Mouse (Mus musculus): ENCODE measurements around the gene Stk36. TPM values are rescaled to one million over a fixed set of nuclear protein-coding genes. Genes with fewer than 3 reads are reported as not detected.

Gene Stk36
- polyA plus RNA-seq (2017; shearing (Covaris generic)): 0.18 TPM

DNA sequence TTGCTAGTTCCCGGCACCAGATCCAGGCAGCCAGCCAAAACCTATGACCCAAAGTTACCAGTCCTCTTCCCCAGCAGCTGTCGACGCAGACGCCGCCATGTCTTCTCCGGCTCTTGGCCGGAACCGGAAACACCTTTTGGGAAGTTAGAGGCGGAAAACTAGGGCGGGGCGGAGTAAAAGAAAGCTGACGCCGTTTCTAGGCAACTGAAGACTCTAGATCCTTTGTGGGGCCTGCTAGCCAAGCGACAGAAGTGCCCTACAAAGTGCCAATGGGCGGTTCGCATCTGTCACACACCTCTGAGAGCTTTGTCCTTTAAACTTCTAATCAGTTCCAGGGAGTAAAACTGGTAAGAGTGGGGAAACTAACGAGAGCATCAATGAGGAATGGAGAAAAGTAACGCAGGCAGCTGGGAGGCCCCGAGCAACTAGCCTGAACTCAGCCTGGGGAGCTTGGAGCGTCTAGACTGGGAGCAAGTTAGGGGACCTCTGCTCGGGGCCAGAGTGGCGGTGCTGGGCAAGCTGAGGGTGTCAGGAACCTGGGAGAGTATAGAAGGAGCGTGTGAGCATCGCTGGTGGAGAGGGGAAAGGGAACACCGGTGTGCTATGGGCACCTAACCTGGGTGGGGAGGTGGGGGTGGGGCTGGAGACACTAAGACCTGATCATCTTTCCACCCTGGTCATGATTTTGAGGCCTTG, at the start of gene Stk36, which contains the start of gene Rnf25:
TSS of gene Stk36 (plus strand) at position 179 of the 696 bp plus-strand sequence.
TSS of gene Rnf25 (minus strand) at position 131 of the 696 bp plus-strand sequence.

GRCm38 (mm10) chr1:74587773-74588445, 13.3 kb upstream of the Stk36 start, which contains the start of the genes Zfp142 and Bcs1l:
TSS of gene Zfp142 (minus strand) at chr1:74588246.
TSS of gene Bcs1l (plus strand) at chr1:74588289.

GRCm38 (mm10) chr1:74661448-74662195, 60.4 kb downstream of the Stk36 start, which contains the start of gene Ttll4:
TSS of gene Ttll4 (plus strand) at chr1:74661745.

Other genes starting within 250 kb of the Stk36 start
- not detected for gene Catip, start 239.3 kb upstream of the Stk36 start, polyA plus RNA-seq (2017; shearing (Covaris generic))
- 5.1 TPM for gene Slc11a1, start 226.2 kb upstream of the Stk36 start, polyA plus RNA-seq (2017; shearing (Covaris generic))
- 6.2 TPM for gene Ctdsp1, start 209.9 kb upstream of the Stk36 start, polyA plus RNA-seq (2017; shearing (Covaris generic))
- gene Vil1, start 192.1 kb upstream of the Stk36 start, polyA plus RNA-seq (2017; shearing (Covaris generic)): 0.22 TPM
- gene Cnot9, start 95.4 kb upstream of the Stk36 start, polyA plus RNA-seq (2017; shearing (Covaris generic)): 38.5 TPM
- 0.98 TPM for gene Plcd4, start 58.6 kb upstream of the Stk36 start, polyA plus RNA-seq (2017; shearing (Covaris generic))
- gene Usp37, start 57.2 kb upstream of the Stk36 start, polyA plus RNA-seq (2017; shearing (Covaris generic)): 22.0 TPM
- gene Zfp142, start 13.2 kb upstream of the Stk36 start, polyA plus RNA-seq (2017; shearing (Covaris generic)): 17.5 TPM
- gene Bcs1l, start 13.2 kb upstream of the Stk36 start, polyA plus RNA-seq (2017; shearing (Covaris generic)): 14.3 TPM
- 33.1 TPM for gene Rnf25, start within 50 bp of the Stk36 start, polyA plus RNA-seq (2017; shearing (Covaris generic))
- gene Ttll4, start 60.3 kb downstream of the Stk36 start, polyA plus RNA-seq (2017; shearing (Covaris generic)): 48.4 TPM
- 0.51 TPM for gene Cyp27a1, start 112.1 kb downstream of the Stk36 start, polyA plus RNA-seq (2017; shearing (Covaris generic))
- gene Prkag3, start 147.8 kb downstream of the Stk36 start, polyA plus RNA-seq (2017; shearing (Covaris generic)): not detected
- not detected for gene Wnt6, start 170.4 kb downstream of the Stk36 start, polyA plus RNA-seq (2017; shearing (Covaris generic))
- 0.43 TPM for gene Wnt10a, start 190.1 kb downstream of the Stk36 start, polyA plus RNA-seq (2017; shearing (Covaris generic))

Measured in inflammation-experienced regulatory T-cells, adult 16 weeks (primary cell).